Mouse (Mus musculus) hindbrain, postnatal 0 days (tissue): ENCODE measurements around the gene Vmn2r115. TPM values are rescaled to one million over a fixed set of nuclear protein-coding genes. Genes with fewer than 3 reads are reported as not detected.
"Not testable (repeated sequence)": the region's sequence is repeated elsewhere in the genome, so short reads cannot be mapped to it uniquely, and the experiment has no call there.

ENCODE experiments used
- ATAC-seq: fragments of 200-750 bp; cut with Nextera tagmentation; 2 replicates; pipeline ENCODE4 v1.8.0; 2017; ENCODE audit warnings: mild to moderate bottlenecking, moderate TSS enrichment, moderate library complexity
- DNase-seq: peaks from one replicate; pipeline ENCODE4 v3.0.0-alpha.2; 2015; ENCODE audit warnings: low spot score
- H3K27ac ChIP-seq: fragments of 300-500 bp; sonication (generic); 2 replicates; pipeline ENCODE4 v1.5.1; 2014; ENCODE audit warnings: mild to moderate bottlenecking
- H3K27me3 ChIP-seq: fragments of 300-500 bp; sonication (generic); 2 replicates; pipeline ENCODE4 v1.6.1; 2014; ENCODE audit warnings: low read length, mixed read lengths; ENCODE audit not compliant: insufficient read depth
- H3K36me3 ChIP-seq: fragments of 300-500 bp; sonication (generic); 2 replicates; pipeline ENCODE4 v1.6.1; 2014; ENCODE audit warnings: low read length, mixed read lengths; ENCODE audit not compliant: insufficient read depth
- H3K4me1 ChIP-seq: fragments of 300-500 bp; sonication (generic); 2 replicates; pipeline ENCODE4 v1.6.1; 2014; ENCODE audit warnings: antibody characterized with exemption, low read length, mixed read lengths; ENCODE audit not compliant: insufficient read depth
- H3K4me2 ChIP-seq: fragments of 300-500 bp; sonication (generic); 2 replicates; pipeline ENCODE4 v1.6.1; 2014; ENCODE audit warnings: low read depth, mild to moderate bottlenecking, low read length, moderate library complexity, mixed read lengths
- H3K4me3 ChIP-seq: fragments of 300-500 bp; sonication (generic); 2 replicates; pipeline ENCODE4 v1.5.1; 2014; ENCODE audit warnings: low read length
- H3K9ac ChIP-seq: fragments of 300-500 bp; sonication (generic); replicated peaks from 2 replicates; pipeline ENCODE4 v1.6.1; 2014; ENCODE audit warnings: mild to moderate bottlenecking, low read length, moderate library complexity, mixed read lengths
- H3K9me3 ChIP-seq: fragments of 300-500 bp; sonication (generic); 2 replicates; pipeline ENCODE4 v1.6.1; 2016; ENCODE audit warnings: low read length, mixed read lengths
- CTCF ChIP-seq: IDR thresholded peaks from 2 replicates; pipeline ENCODE4 v1.5.1; 2016; ENCODE audit warnings: antibody characterized with exemption, control low read depth, low read depth
- WGBS: fragments of 180-500 bp; shearing (Covaris S2); extraction: QIAGEN DNeasy Blood & Tissue Kit; methylation state at CpG from one replicate; pipeline ENCODE4 v1.1.7; 2014; 5-methylcytosine and 5-hydroxymethylcytosine counted together
- polyA plus RNA-seq: library from polyadenylated mRNA; unstranded; fragments of >200 nt; fragmentation: Nextera tagmentation; extraction: Ambion mirVana; gene quantifications from 2 replicates; pipeline ENCODE4 v1.2.1, GENCODE M21; 2015
- total RNA-seq: library from RNA; depleted of rRNA; stranded (reverse); fragments of >200 nt; gene quantifications from 2 replicates; pipeline ENCODE4 v1.2.3, GENCODE M21; 2014; rRNA removed

Vmn2r115 gene
- total RNA-seq (not detected in 2 replicates), polyA plus RNA-seq (not detected in 2 replicates)

DNA sequence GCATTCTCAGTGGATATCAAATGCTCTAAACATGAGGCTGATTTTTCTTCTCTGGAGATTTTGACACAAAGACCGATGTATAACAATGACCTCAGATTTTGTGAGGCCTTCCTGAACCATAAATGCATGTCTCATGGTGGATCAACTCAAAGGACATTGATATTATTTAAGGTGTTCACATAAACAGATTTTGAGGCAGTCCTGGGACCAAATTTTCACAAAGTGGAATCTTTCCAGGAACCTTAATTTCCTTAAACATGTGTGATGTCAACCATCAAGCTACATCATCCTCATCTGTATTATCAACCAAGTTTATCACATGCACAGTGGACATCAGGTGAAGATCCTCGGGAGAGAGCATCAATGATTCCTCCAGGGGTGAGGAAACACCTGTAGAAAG lies at the start of gene Vmn2r115:
Gene Vmn2r115 (plus strand): TSS at position 301 of the 400 bp plus-strand sequence.
- ATAC-seq, H3K36me3 ChIP-seq, DNase-seq, H3K4me3 ChIP-seq, H3K27ac ChIP-seq, H3K4me2 ChIP-seq, H3K9ac ChIP-seq, H3K27me3 ChIP-seq, H3K4me1 ChIP-seq, H3K9me3 ChIP-seq: not testable (repeated sequence)
- 54% methylated on average over 2 of the region's 2 CpGs for WGBS

DNA sequence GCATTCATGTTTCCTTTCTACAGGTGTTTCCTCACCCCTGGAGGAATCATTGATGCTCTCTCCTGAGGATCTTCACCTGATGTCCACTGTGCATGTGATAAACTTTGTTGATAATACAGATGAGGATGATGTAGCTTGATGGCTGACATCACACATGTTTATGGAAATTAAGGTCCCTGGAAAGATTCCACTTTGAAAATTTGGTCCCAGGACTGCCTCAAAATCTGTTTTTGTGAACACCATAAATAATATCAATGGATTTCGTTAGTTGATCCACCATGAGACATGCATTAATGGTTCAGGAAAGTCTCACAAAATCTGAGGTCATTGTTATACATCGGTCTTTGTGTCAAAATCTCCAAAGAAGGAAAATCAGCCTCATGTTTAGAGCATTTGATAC lies 31.1 kb upstream of the Vmn2r115 start, which contains the start of gene Vmn2r114:
Gene Vmn2r114 (minus strand): TSS at position 101 of the 400 bp plus-strand sequence.
- H3K36me3 ChIP-seq, H3K4me3 ChIP-seq, H3K4me1 ChIP-seq, H3K9ac ChIP-seq, H3K27me3 ChIP-seq, H3K9me3 ChIP-seq, ATAC-seq, DNase-seq, H3K4me2 ChIP-seq, H3K27ac ChIP-seq: not testable (repeated sequence)
- WGBS: 63% methylated on average over 2 of the region's 2 CpGs

DNA sequence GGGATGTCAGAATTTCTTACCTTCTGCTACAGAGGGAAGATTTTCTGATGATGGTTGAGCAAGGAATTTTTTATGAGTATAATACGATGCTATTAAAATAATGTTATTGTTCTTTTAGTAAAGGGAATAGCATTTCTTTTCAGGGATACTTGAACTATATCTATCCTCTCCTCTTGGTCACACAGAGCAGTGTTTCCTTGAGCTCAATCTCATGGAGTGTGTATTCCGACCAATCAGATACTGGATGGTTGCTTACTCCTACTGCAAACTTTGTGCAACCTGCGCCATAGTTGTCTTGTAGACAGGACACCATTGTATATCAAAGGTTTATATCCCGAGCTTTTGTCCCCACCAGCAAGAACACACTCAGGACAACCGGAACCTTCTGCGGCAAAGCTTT lies 12.9 kb upstream of the Vmn2r115 start:
- 72% methylated on average over 6 of the region's 6 CpGs for WGBS
- no peak for TF ChIP-seq CTCF
- no peak for DNase-seq
- H3K27ac ChIP-seq: no peak overlapping the region
- H3K27me3 ChIP-seq: no peaks in the 10 kb centered on the region
- peaks cover 9% of the 10 kb centered on the region for H3K9me3 ChIP-seq
- H3K4me2 ChIP-seq: no peak overlapping the region
- no peak for ATAC-seq
- no peaks in the 10 kb centered on the region for H3K36me3 ChIP-seq
- H3K4me1 ChIP-seq: no peaks in the 10 kb centered on the region
- no peak overlapping the region for H3K4me3 ChIP-seq
- H3K9ac ChIP-seq: no peak overlapping the region

DNA sequence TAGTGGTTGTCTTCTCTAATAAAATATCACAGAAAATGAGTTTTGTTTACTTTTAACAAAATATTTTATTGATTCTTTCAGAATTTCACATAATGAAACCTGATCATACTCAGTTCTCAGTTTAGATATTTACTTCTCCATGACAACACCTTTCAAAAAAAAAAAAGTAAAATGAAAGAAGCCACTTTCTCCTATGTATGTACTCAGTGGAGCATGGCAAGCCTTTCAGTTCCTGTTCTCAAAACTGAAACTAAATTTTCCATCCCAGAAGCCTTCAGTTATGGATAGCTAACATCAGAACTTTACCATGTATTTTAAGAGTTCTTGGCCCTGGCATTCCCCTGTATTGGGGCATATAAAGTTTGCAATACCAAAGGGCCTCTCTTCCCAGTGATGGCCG lies 8.1 kb downstream of the Vmn2r115 start:
- Histone ChIP-seq H3K9ac (no peak overlapping the region), H3K27me3 (no peaks in the 10 kb centered on the region), H3K9me3 (0 out of 2 replicates have a peak, but pooled peaks cover 5% of the 10 kb centered on the region), H3K27ac (no peak overlapping the region), H3K4me2 (no peak overlapping the region), H3K36me3 (no peaks in the 10 kb centered on the region), H3K4me1 (no peaks in the 10 kb centered on the region), H3K4me3 (no peak overlapping the region)
- 54% methylated on average over 1 of the region's 1 CpGs for WGBS
- no peak for ATAC-seq
- no peak for DNase-seq
- no peak for TF ChIP-seq CTCF

DNA sequence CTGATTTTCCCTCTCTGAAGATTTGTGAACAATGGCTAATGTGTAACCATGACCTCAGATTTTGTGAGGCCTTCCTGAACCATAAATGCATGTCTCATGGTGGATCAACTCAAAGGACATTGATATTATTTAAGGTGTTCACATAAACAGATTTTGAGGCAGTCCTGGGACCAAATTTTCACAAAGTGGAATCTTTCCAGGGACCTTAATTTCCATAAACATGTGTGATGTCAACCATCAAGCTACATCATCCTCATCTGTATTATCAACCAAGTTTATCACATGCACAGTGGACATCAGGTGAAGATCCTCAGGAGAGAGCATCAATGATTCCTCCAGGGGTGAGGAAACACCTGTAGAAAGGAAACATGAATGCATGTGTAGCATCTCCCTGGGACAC lies 40.8 kb downstream of the Vmn2r115 start, which contains the start of gene Vmn2r116:
Gene Vmn2r116 (plus strand): TSS at position 301 of the 400 bp plus-strand sequence.
- not testable (repeated sequence) for H3K4me1 ChIP-seq, H3K9ac ChIP-seq, H3K9me3 ChIP-seq, H3K27me3 ChIP-seq, H3K36me3 ChIP-seq, DNase-seq, H3K4me3 ChIP-seq, ATAC-seq, H3K27ac ChIP-seq, H3K4me2 ChIP-seq

Other genes starting within 250 kb of the Vmn2r115 start
- 12.2 and 23.3 TPM in 2 replicates for gene Zfp40, start 150.5 kb upstream of the Vmn2r115 start, total RNA-seq
- gene Zfp40, start 150.5 kb upstream of the Vmn2r115 start, polyA plus RNA-seq: 15.3 and 19.2 TPM in 2 replicates
- not detected in 2 replicates for gene Vmn2r114, start 31.2 kb upstream of the Vmn2r115 start, total RNA-seq
- not detected in 2 replicates for gene Vmn2r114, start 31.2 kb upstream of the Vmn2r115 start, polyA plus RNA-seq
- not detected in 2 replicates for gene Vmn2r116, start 40.9 kb downstream of the Vmn2r115 start, total RNA-seq
- not detected in 2 replicates for gene Vmn2r116, start 40.9 kb downstream of the Vmn2r115 start, polyA plus RNA-seq
- gene Vmn2r117, start 136.0 kb downstream of the Vmn2r115 start, total RNA-seq: not detected in 2 replicates
- gene Vmn2r117, start 136.0 kb downstream of the Vmn2r115 start, polyA plus RNA-seq: not detected in 2 replicates
- 17.1 and 28.1 TPM in 2 replicates for gene Zfp213, start 220.5 kb downstream of the Vmn2r115 start, total RNA-seq
- gene Zfp213, start 220.5 kb downstream of the Vmn2r115 start, polyA plus RNA-seq: 9.4 and 10.3 TPM in 2 replicates